ENCODE assay signal across 21 mouse cellular contexts in genomic region chr8:93229446-93229845, GRCm38 (mm10). TPM values are rescaled to one million over a fixed set of nuclear protein-coding genes. Genes with fewer than 3 reads are reported as not detected.
DNase-seq lines count a peak whose midpoint lies in the region; ATAC-seq and TF ChIP-seq lines count a peak whose summit lies in the region.
"Had no signal": no experiment of that assay in that cellular context is flagged by ENCODE, and none has a peak within 500 bp of the region (broad histone marks: within the 10 kb centered on the region; RNA-seq: fewer than 3 reads in every experiment).

Gene Ces1e, minus strand, starts transcription at chr8:93229619.

- TF ChIP-seq CTCF in kidney, postnatal 0 days (IDR thresholded peaks at IDR 0.05; ENCODE audit: low read depth) = no peak

- no peaks in the 10 kb centered on the region for H3K36me3 ChIP-seq in kidney, postnatal 0 days (ENCODE audit: insufficient read depth, low read length)
- H3K36me3 ChIP-seq in intestine, embryonic 16.5 days (ENCODE audit: control insufficient read depth, insufficient read depth, low read length) = no peaks in the 10 kb centered on the region
- H3K36me3 ChIP-seq: embryonic facial prominence, embryonic 15.5 days; limb, embryonic 15.5 days had no signal

- no peak within 1 kb of the TSS for H3K4me3 ChIP-seq in kidney, postnatal 0 days (replicated peaks; ENCODE audit: low read depth, low read length)
- no peak within 1 kb of the TSS for H3K4me3 ChIP-seq in brown adipose tissue, adult 24 weeks (ENCODE audit: insufficient read depth, low read depth, low read length)
- no peak within 1 kb of the TSS for H3K4me3 ChIP-seq in intestine, embryonic 16.5 days (ENCODE audit: low read length)
- H3K4me3 ChIP-seq: embryonic facial prominence, embryonic 15.5 days; limb, embryonic 15.5 days had no signal

- no peaks in the 10 kb centered on the region for H3K27me3 ChIP-seq in kidney, postnatal 0 days (ENCODE audit: insufficient read depth, low read length)
- no peaks in the 10 kb centered on the region for H3K27me3 ChIP-seq in intestine, embryonic 16.5 days (replicated peaks; ENCODE audit: control insufficient read depth, insufficient read depth, low read length)
- H3K27me3 ChIP-seq: embryonic facial prominence, embryonic 15.5 days; limb, embryonic 15.5 days had no signal

- DNase-seq in kidney, postnatal 0 days (ENCODE audit: low spot score) = peak; percentile 24
- DNase-seq in kidney, postnatal 10 days = no peak
- DNase-seq in lung, postnatal 25 days (ENCODE audit: low spot score) = peak; percentile 71
- DNase-seq in embryo, embryonic 10 days (ENCODE audit: low spot score) = no peak
- no peak for DNase-seq in heart, postnatal 4 days
- DNase-seq: cerebellum, adult 11-12 months; gastrocnemius, postnatal 14 days; heart, postnatal 10 days; spleen, adult 18-20 months had no signal

- H3K27ac ChIP-seq in kidney, postnatal 0 days = no peak within 1 kb of the TSS
- H3K27ac ChIP-seq in brown adipose tissue, adult 24 weeks (replicated peaks; ENCODE audit: low read depth, low read length) = peak within 1 kb of the TSS; percentile 40; the same call in 1 of the 2 replicates
- peak within 1 kb of the TSS; percentile 59; the same call in 1 of the 2 replicates for H3K27ac ChIP-seq in intestine, embryonic 16.5 days (ENCODE audit: low read length)
- H3K27ac ChIP-seq: embryonic facial prominence, embryonic 15.5 days; limb, embryonic 15.5 days had no signal

- H3K4me1 ChIP-seq in kidney, postnatal 0 days (replicated peaks; ENCODE audit: insufficient read depth, low read length) = no peaks in the 10 kb centered on the region
- no peaks in the 10 kb centered on the region for H3K4me1 ChIP-seq in brown adipose tissue, adult 24 weeks (ENCODE audit: control insufficient read depth, insufficient read depth, insufficient read length, low read length)
- H3K4me1 ChIP-seq in intestine, embryonic 16.5 days (ENCODE audit: control insufficient read depth, insufficient read depth, low read length) = peaks cover 4% of the 10 kb centered on the region
- H3K4me1 ChIP-seq: embryonic facial prominence, embryonic 15.5 days; limb, embryonic 15.5 days had no signal

- ATAC-seq in kidney, postnatal 0 days (replicated peaks; ENCODE audit: low FRiP score, low read depth) = no peak
- peak; percentile 97 for ATAC-seq in intestine, embryonic 16.5 days
- no peak for ATAC-seq in megakaryocyte progenitor cell, adult 5-6 weeks (replicated peaks; ENCODE audit: poor library complexity)
- ATAC-seq: hindbrain, embryonic 16.5 days had no signal

- no peak within 1 kb of the TSS for H3K4me2 ChIP-seq in kidney, postnatal 0 days (ENCODE audit: low read length)
- H3K4me2 ChIP-seq in intestine, embryonic 16.5 days (ENCODE audit: low read depth, low read length) = peak within 1 kb of the TSS; percentile 45
- H3K4me2 ChIP-seq: embryonic facial prominence, embryonic 15.5 days; limb, embryonic 15.5 days had no signal

- no peak within 1 kb of the TSS for H3K9ac ChIP-seq in kidney, postnatal 0 days (ENCODE audit: low read depth, low read length)
- no peak within 1 kb of the TSS for H3K9ac ChIP-seq in intestine, embryonic 16.5 days (ENCODE audit: low read depth, low read length)
- H3K9ac ChIP-seq: embryonic facial prominence, embryonic 15.5 days; limb, embryonic 15.5 days had no signal

- no peaks in the 10 kb centered on the region for H3K9me3 ChIP-seq in kidney, postnatal 0 days (replicated peaks; ENCODE audit: low read length)
- no peaks in the 10 kb centered on the region for H3K9me3 ChIP-seq in intestine, embryonic 16.5 days (ENCODE audit: control insufficient read depth, low read length)
- H3K9me3 ChIP-seq: embryonic facial prominence, embryonic 15.5 days; limb, embryonic 15.5 days had no signal

RNA-seq across cellular contexts. Expression of gene Ces1e, which starts in this region (rescaled TPM):
- polyA plus RNA-seq in kidney, postnatal 0 days (2015; fragmentation: Nextera tagmentation; extraction: Ambion mirVana) = 2.6 and 2.7 TPM in 2 replicates
- polyA plus RNA-seq in brown adipose tissue, adult 24 weeks (2012; ENCODE audit: insufficient read depth, insufficient read length, missing spikeins) = not detected in 2 replicates
- polyA plus RNA-seq in intestine, embryonic 16.5 days (2015; fragmentation: Nextera tagmentation; extraction: Ambion mirVana) = 4.3 and 4.5 TPM in 2 replicates
- not detected in 2 replicates for total RNA-seq in megakaryocyte progenitor cell, adult 5-6 weeks (2015)
- not detected in 2 replicates for total RNA-seq in megakaryocyte progenitor cell, adult 5-6 weeks (2017)
- 1 to 10 TPM; 1.1 to 1.2 TPM for total RNA-seq in heart, postnatal 4 days (2021)
- total RNA-seq: ES-E14; layer of hippocampus, adult 8-10 months; left cerebral cortex, adult 8-10 months; neutrophil, adult 5-6 weeks had no signal
- polyA plus RNA-seq: forebrain, embryonic 11.5 days; frontal cortex, adult 2 months; hindbrain, embryonic 16.5 days; limb, embryonic 15.5 days had no signal

Comparison
In these comparisons a context has a peak if more than half of its experiments do, and no peak if none do; other contexts are left out.
1. DNase-seq: peak in kidney, postnatal 0 days (single experiment) and lung, postnatal 25 days (single experiment); none in kidney, postnatal 10 days (single experiment), embryo, embryonic 10 days (single experiment) and heart, postnatal 4 days (single experiment).